Mouse (Mus musculus): ENCODE measurements at regions not wholly inside any gene's neighbourhood (a gene's known extent, or its start where the extent isn't known, plus 50 kb on each side); places are given as distances from the start of the nearest gene placed in this dataset.

GRCm38 (mm10) chr1:183504103-183504841 is 86.3 kb downstream of the Hhipl2 start:
- DNase-seq: no peak

DNA sequence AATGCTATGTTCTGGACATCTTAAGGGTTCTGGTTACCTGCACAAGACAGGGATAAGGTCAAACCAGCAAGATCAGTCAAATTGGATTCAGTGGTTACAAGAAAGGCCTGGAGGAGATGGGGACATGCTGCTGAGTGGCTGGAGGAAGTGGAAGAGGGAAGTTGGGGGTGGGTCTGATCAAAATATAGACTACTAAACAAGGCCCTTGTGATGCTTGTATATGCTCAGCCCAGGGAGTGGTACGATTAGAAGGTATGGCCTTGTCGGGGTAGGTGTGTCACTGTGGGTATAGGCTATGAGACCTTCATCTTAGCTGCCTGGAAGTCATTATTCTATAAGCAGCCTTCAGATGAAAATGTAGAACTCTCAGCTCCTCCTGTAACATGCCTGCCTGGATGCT is 89.9 kb downstream of the Hhipl2 start:
- no peak for DNase-seq

DNA sequence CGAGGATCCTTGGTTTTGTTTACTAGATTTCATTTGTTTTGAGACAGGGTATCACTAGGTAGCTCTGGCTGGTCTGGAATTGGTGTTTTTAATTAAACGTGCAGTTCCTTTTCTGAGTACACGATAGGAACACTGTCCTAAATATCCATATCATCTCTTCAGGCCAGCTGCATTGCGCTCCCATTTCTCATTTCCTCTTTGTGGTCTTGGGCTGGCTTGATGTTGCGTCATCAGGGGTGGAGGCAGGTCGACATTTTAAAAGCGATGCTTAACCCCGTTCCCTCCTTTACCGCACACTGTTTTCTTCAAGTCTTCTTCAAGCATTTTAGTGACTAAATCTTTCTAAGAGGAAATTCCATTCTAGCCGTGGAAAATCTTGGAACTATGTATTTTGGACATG is 92.7 kb downstream of the Hhipl2 start:
- no peak for DNase-seq

- DNase-seq: no peak
Observed at GRCm38 (mm10) chr1:183513876-183514275, 95.9 kb downstream of the Hhipl2 start.

- no peak for DNase-seq
Observed at GRCm38 (mm10) chr1:183514281-183514983, 96.4 kb downstream of the Hhipl2 start.

DNA sequence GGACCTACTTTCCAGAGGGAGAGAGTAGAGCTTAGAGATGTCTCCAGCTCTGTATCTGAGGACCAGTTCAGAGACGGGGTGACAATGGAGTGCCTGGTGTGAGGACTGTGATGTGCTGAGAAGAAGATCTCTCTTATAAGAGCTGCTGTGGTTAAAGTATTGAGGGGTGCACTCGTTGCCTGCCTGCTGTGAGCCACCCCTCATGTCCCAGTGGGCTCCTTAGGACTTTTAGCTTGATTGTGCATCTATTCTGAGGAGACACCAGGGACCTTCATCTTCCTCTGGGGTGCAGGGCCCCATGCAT is 96.9 kb downstream of the Hhipl2 start:
- DNase-seq: no peak

GRCm38 (mm10) chr1:183516167-183516566 is 98.2 kb downstream of the Hhipl2 start:
- DNase-seq: no peak

GRCm38 (mm10) chr1:183517236-183517635 is 99.2 kb downstream of the Hhipl2 start:
- DNase-seq: no peak

DNA sequence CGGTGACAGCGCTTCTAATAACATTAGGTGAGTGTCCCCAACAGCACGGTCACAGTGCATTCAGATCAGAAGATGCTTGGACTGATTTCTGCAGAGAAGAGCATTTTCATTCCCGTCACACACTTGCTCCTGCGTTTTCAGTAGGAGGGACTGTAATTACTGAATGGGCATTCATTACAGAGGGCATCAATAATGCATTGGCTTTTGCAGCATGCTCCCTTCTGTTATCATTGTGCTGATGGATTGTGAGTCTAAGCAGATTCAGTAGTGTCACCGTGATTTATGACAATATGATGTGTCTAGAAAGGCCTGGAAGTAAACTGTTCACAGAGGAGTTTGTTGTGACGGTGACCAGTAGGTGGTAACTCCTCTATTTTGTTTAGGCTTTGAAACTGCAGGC is 103.6 kb downstream of the Hhipl2 start:
- DNase-seq: no peak

- DNase-seq: no peak
Observed at GRCm38 (mm10) chr1:183533386-183533785, 115.4 kb downstream of the Hhipl2 start.

- DNase-seq: no peak
Observed at GRCm38 (mm10) chr1:183548752-183549387, 130.9 kb downstream of the Hhipl2 start.

DNA sequence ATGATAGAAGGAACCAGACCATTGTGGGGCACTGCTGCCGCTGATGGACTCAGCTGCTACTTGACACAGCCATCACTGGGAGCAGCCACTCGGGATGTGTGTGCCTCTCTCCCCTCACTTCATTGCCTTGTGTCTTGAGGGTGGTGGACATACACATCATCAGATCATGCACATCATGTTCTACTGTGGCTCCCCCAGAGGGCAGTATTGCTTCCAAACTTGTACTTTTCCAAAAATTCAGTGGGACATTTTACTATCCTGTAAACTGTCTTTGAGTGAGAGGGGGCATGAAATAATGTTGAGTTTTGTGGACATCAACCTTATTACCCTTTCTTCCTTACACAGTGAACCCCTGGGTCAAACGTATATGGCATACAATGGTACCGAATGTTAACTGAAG is 134.6 kb downstream of the Hhipl2 start:
- DNase-seq: no peak

DNA sequence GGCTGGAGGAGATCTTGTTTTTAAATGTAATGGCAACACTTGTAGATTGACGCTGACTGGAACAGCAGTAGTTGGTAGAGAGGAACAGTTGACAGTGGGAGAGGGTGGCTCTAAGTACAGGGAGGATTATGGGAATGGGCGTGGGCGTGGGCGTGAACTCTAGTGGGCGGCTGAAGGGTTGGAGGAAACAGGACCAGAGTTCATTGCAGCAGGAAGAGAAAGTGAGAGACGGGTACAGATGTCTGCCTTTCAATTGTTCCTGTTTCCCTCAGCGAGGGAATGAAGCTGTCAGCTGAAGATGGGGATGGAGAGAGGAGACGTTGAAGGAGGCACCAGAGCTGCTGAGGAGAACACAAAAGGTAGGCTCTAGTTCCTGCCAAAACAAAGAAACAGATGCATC is 135.2 kb downstream of the Hhipl2 start:
- no peak for DNase-seq

GRCm38 (mm10) chr1:183562853-183563252 is 144.8 kb downstream of the Hhipl2 start:
- no peak for DNase-seq

- no peak for DNase-seq
Observed at GRCm38 (mm10) chr1:183573621-183574585, 155.9 kb downstream of the Hhipl2 start.

GRCm38 (mm10) chr1:183584861-183585260 is 166.8 kb downstream of the Hhipl2 start:
- no peak for DNase-seq

GRCm38 (mm10) chr1:183586406-183586805 is 168.4 kb downstream of the Hhipl2 start:
- no peak for DNase-seq

DNA sequence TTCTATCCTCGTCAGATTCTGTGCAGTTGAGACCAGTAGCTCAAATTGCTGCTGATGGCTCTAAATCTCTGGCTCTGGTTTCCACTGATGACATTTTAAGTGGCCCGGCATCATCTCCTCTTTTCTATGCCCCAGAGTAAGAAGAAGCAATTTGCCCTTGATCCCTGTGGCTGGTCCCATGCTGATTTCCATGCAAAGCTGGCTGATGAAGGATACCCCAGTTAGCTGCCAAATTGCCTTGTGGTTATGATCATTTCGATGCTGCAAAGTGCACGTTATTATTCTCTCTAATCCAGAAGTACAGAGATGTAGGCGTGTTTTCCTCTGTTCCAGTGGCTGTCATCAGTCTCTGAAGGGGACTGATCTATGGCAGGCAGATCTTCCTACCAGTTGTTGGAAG is 177.3 kb downstream of the Hhipl2 start:
- DNase-seq: no peak

- no peak for DNase-seq
Observed at GRCm38 (mm10) chr1:183600466-183600865, 182.5 kb downstream of the Hhipl2 start.

GRCm38 (mm10) chr1:183611966-183612694 is 194.1 kb downstream of the Hhipl2 start:
- DNase-seq: no peak

DNA sequence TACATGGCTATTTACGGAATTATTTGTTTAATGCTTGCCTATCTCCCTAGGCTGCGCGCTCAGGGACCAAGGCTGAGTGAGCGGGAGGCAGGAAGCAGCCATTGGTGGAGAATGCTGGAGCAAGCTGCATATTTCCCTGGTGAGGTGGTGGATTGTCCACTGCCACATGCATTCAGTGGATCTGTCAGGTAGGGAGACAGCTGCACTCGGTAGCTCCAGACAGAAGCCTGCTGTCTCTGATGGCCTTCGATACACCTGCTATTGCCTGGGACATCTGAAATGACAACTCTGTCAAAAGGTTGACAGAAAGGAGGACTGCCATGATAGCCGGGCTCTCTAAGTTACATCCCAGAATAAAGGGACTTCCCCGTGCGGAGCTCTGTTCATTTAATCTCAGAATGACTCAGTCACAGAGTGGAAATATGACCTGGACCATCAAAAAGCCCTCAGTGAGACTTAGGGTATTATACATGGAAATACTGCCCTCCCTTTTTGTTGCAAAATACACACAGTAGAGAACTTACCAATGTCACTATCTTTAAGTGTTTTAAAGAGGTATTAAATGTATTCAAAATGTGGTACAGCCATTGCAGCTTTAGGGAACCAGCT is 201.5 kb downstream of the Hhipl2 start:
- no peak for DNase-seq

DNA sequence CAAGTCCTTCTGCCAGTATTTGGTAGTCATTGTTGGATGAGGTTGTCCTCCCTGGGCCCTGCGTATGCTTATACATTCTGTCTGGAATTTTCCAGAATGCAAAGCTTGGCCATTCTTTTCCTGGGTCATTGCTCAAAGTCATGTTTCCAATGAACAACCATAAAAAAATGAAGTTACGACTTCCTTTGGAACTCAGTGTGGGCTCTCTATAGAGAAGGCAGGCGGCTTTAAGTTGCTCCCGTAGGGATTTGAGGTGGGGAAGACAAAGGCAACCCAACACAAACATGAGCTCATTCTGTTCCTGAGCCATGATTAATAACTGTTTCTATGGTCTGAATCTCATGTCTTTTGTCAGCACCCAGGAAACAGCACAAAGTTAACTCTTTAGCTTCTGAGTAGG is 204.3 kb downstream of the Hhipl2 start:
- DNase-seq: no peak
